Mouse (Mus musculus) small intestine, adult 2 months (tissue): Measurements from ENCODE around the gene Brms1l. TPM values are rescaled to one million over a fixed set of nuclear protein-coding genes. Genes with fewer than 3 reads are reported as not detected.

ENCODE experiments used
- H3K27ac ChIP-seq: fragments of 200-500 bp; 2 replicates; pipeline ENCODE4 v1.5.1; 2012; ENCODE audit warnings: low read depth, low read length, control low read depth, inconsistent platforms; ENCODE audit not compliant: insufficient read depth
- H3K27me3 ChIP-seq: fragments of 200-500 bp; 2 replicates; pipeline ENCODE4 v1.6.1; 2012; ENCODE audit warnings: mild to moderate bottlenecking, moderate library complexity, low read length, inconsistent platforms; ENCODE audit not compliant: control insufficient read depth, insufficient read depth
- H3K36me3 ChIP-seq: fragments of 200-500 bp; 2 replicates; pipeline ENCODE4 v1.6.1; 2012; ENCODE audit warnings: mild to moderate bottlenecking, low read length, control low read depth, inconsistent platforms; ENCODE audit not compliant: control insufficient read depth, insufficient read depth
- H3K4me1 ChIP-seq: fragments of 200-500 bp; 2 replicates; pipeline ENCODE4 v1.6.1; 2012; ENCODE audit warnings: low read length, inconsistent platforms, mixed read lengths; ENCODE audit not compliant: control insufficient read depth, insufficient read depth, insufficient read length
- H3K4me3 ChIP-seq: fragments of 200-500 bp; 2 replicates; pipeline ENCODE4 v1.5.1; 2012; ENCODE audit warnings: low read depth, mild to moderate bottlenecking, control low read depth, inconsistent platforms, low read length, moderate library complexity
- CTCF ChIP-seq: fragments of 200-500 bp; IDR thresholded peaks from 2 replicates; pipeline ENCODE4 v1.5.1; 2012; ENCODE audit warnings: low read depth, mild to moderate bottlenecking, control low read depth, inconsistent platforms, low read length, moderate library complexity, mixed read lengths; ENCODE audit not compliant: insufficient replicate concordance, insufficient read length; ENCODE audit errors: extremely low read depth
- POLR2A ChIP-seq: fragments of 200-500 bp; IDR thresholded peaks from 2 replicates; pipeline ENCODE4 v1.6.1; 2012; ENCODE audit warnings: low read depth, mild to moderate bottlenecking, control low read depth, inconsistent platforms, low read length, moderate library complexity
- WGBS: fragments of 180-500 bp; shearing (Covaris S2); methylation state at CpG from one replicate; pipeline ENCODE4 v1.1.7; 2018; 5-methylcytosine and 5-hydroxymethylcytosine counted together
- polyA plus RNA-seq: library from polyadenylated mRNA; depleted of rRNA; stranded (reverse); fragments of >200 nt; gene quantifications from 2 replicates; pipeline ENCODE4 v1.2.3, GENCODE M21; 2012

Brms1l gene
- polyA plus RNA-seq, 1 experiment: 1.4 TPM

DNA sequence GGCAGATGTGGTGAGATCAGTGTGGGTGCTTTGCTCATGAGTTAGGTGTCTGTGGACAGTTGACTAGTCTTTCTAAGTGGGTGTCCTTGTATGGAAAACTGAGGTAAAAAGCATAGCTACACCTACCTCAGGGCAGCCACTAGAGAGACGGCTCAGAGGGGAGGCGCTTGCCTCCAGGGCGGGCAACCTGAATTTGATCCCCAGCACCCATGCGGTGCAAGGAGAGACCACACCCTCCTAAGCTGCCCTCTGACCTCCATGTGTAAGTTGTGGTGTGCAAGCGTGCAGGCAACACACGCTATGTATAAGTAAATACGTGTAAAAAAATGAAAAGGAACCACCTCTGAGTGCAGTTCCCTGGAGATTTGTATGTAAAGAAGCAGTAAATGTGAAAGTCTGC, 24.5 kb downstream of the Brms1l start:
- Histone ChIP-seq H3K4me1 (no peaks in the 10 kb centered on the region), H3K27ac (no peak overlapping the region), H3K36me3 (peaks cover 13% of the 10 kb centered on the region), H3K27me3 (no peaks in the 10 kb centered on the region), H3K4me3 (no peak overlapping the region)
- TF ChIP-seq POLR2A (no peak), CTCF (no peak)
- WGBS: 93% methylated on average over 7 of the region's 7 CpGs

- Histone ChIP-seq H3K36me3 (peaks cover 17% of the 10 kb centered on the region), H3K27me3 (no peaks in the 10 kb centered on the region), H3K4me3 (no peak overlapping the region), H3K4me1 (no peaks in the 10 kb centered on the region), H3K27ac (no peak overlapping the region)
- TF ChIP-seq POLR2A (no peak), CTCF (no peak)
- 86% methylated on average over 4 of the region's 4 CpGs for WGBS
Measured at GRCm38 (mm10) chr12:55867738-55868137, 31.6 kb downstream of the Brms1l start.

DNA sequence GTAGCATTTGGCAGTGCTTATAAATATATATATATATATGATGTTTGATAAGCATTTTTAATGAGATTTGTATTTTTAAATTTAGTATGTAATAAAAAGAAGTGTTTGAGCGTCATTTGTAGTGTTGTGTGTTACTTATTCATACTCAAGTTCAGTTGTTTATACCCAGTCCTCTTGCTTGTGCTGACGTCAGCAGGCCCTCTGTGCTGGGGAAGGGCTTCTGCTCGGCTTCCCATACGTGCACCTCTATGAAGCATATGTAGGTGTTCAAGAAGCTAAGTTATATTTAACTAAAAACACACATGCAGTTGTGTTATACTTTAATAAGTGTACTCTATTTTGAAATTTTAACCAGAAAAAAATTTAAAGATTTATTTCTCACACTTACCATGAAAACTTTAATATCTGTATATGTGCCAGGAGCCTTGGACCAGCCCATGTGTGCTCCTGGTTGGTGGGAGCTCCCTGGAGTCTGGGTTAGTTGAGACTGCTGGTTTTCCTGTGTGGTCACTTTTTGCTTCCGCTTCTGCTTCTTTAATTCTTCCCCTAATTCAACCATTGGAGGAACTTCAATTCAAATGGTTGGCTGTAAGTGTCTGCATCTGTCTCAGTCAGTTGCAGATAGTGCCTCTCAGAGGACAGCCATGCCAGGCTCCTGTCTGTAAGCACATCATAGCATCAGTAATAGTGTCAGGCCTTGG, 33.6 kb downstream of the Brms1l start:
- Histone ChIP-seq H3K27ac (no peak overlapping the region), H3K36me3 (peaks cover 14% of the 10 kb centered on the region), H3K4me1 (no peaks in the 10 kb centered on the region), H3K4me3 (no peak overlapping the region), H3K27me3 (no peaks in the 10 kb centered on the region)
- 86% methylated on average over 5 of the region's 5 CpGs for WGBS
- TF ChIP-seq POLR2A: no peak
- no peak for TF ChIP-seq CTCF

DNA sequence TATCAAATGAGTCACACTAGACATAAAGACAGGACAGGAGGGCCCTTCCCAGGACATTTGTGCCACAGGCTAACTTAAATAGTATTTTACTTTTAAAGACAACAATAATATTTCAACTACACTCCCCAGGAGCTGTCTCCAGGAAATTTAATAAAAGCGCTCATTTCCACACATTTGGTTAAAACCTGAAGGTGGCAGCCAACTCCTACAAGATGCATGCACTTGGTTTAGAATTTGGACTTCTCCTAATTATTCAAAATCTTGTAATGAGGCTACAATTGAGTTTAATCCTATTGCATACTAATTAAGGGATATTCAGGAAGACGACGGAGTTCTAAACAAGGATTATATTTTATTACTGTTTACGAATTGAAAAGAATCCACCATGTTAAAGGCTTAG, 49.3 kb downstream of the Brms1l start:
- H3K36me3 ChIP-seq: no peaks in the 10 kb centered on the region
- no peak overlapping the region for H3K27ac ChIP-seq
- TF ChIP-seq CTCF (no peak), POLR2A (no peak)
- H3K27me3 ChIP-seq: no peaks in the 10 kb centered on the region
- H3K4me1 ChIP-seq: no peaks in the 10 kb centered on the region
- WGBS: 76% methylated on average over 4 of the region's 4 CpGs
- no peak overlapping the region for H3K4me3 ChIP-seq

- Histone ChIP-seq H3K27ac (no peak overlapping the region), H3K27me3 (no peaks in the 10 kb centered on the region), H3K4me3 (no peak overlapping the region), H3K4me1 (no peaks in the 10 kb centered on the region), H3K36me3 (no peaks in the 10 kb centered on the region)
- WGBS: 31% methylated on average over 5 of the region's 5 CpGs
- TF ChIP-seq CTCF (no peak), POLR2A (no peak)
Measured at GRCm38 (mm10) chr12:55888570-55888969, 52.4 kb downstream of the Brms1l start.

DNA sequence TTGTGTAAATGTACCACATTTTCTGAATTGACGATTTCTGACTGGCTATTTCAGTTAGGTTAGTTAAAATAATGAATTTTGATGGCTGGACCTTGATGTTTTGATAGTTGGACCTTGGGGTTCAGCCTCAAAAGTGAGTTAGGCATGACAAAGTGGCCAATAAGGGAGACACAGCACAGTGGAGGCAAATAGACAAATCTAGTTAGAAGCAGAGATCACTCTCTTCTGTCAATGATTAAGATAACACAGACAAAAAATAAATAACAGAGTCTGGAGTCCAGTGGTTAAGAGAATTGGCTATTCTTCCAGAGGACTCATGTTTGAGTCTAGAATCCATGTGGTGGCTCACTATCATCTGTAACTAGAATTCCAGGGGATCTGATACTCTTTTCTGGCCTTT, 68.7 kb downstream of the Brms1l start:
- Histone ChIP-seq H3K4me3 (no peak overlapping the region), H3K27ac (no peak overlapping the region), H3K4me1 (no peaks in the 10 kb centered on the region), H3K36me3 (no peaks in the 10 kb centered on the region), H3K27me3 (no peaks in the 10 kb centered on the region)
- 70% methylated on average over 1 of the region's 1 CpGs for WGBS
- no peak for TF ChIP-seq CTCF
- no peak for TF ChIP-seq POLR2A

- Histone ChIP-seq H3K36me3 (no peaks in the 10 kb centered on the region), H3K27ac (no peak overlapping the region), H3K27me3 (no peaks in the 10 kb centered on the region), H3K4me1 (no peaks in the 10 kb centered on the region), H3K4me3 (no peak overlapping the region)
- 38% methylated on average over 3 of the region's 3 CpGs for WGBS
- no peak for TF ChIP-seq CTCF
- no peak for TF ChIP-seq POLR2A
Measured at GRCm38 (mm10) chr12:55912138-55912537, 76.0 kb downstream of the Brms1l start.
